Mouse (Mus musculus): ENCODE results near the gene Tmem178.

DNA sequence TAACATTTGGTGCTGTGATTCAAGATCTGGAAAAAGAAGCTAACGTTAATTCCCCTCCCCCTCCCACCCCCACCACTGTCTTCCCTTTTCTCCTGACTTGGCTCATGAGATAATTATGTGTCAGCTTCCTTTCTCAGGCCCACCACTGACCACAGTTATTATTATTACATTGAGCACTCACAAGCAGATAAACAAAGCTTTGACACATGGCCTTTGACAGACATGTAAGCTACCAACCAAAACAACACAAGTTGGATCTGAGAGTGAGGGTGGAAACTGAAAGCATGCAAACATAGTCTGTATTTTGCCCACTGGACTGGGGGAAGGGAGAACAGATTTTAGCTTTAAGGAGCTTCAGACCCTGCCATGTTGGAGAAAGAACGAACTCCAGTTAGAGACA is 52.8 kb downstream of the Tmem178 start:
- TF ChIP-seq CTCF (IDR thresholded peaks at IDR 0.05; ENCODE audit: borderline replicate concordance, insufficient read depth, low read depth, low read length) (no peak), POLR2A (IDR thresholded peaks at IDR 0.05; ENCODE audit: borderline replicate concordance, insufficient read depth, low read length) (no peak)
